Mouse (Mus musculus): ENCODE measurements around the gene Gm42688. TPM values are rescaled to one million over a fixed set of nuclear protein-coding genes. Genes with fewer than 3 reads are reported as not detected.
A peak's percentile ranks its signal among the peaks of the same experiment; 100 is the strongest.

The Gm42688 gene
- 1 to 10 TPM in 1 of 2 experiments, under 1 TPM in 1; 0.99 to 1.6 TPM for total RNA-seq (2021)

DNA sequence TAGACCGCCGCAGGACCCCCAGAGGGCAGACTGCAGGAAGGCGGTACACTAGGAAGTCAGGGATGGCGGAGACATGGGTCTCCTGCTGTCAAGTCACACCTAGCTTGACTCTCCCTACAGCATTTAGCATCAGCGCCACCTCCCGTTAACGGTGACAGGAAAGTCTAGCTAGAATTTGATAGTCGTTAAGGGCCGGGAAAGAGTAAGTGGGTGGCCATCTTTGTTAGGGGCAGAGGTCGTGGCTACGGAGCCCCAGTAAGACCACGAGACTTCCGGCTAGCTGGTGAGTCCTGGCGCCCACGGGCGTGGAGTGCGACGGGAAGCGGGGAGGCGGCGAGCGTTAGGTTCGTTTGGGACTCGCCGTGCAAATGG lies at the start of gene Gm42688, which contains the start of gene Ccdc142:
Gene Gm42688, plus strand, starts transcription at position 302 of the 372 bp plus-strand sequence.
Gene Ccdc142, plus strand, starts transcription at position 286 of the 372 bp plus-strand sequence.
- intact Hi-C loops (cut with DNase I) = loop anchor here (1.0 to 2.0 kb wide), 2 partner anchors 47 to 104 kb away; partner anchors contain the start of genes Aup1 and Htra2
- DNase-seq (ENCODE audit: low spot score) = peak; percentile 83

GRCm38 (mm10) chr6:83053136-83053960 lies 48.1 kb upstream of the Gm42688 start:
- no peak for DNase-seq (ENCODE audit: low spot score)
- intact Hi-C loops (cut with DNase I) = no loop called here

DNA sequence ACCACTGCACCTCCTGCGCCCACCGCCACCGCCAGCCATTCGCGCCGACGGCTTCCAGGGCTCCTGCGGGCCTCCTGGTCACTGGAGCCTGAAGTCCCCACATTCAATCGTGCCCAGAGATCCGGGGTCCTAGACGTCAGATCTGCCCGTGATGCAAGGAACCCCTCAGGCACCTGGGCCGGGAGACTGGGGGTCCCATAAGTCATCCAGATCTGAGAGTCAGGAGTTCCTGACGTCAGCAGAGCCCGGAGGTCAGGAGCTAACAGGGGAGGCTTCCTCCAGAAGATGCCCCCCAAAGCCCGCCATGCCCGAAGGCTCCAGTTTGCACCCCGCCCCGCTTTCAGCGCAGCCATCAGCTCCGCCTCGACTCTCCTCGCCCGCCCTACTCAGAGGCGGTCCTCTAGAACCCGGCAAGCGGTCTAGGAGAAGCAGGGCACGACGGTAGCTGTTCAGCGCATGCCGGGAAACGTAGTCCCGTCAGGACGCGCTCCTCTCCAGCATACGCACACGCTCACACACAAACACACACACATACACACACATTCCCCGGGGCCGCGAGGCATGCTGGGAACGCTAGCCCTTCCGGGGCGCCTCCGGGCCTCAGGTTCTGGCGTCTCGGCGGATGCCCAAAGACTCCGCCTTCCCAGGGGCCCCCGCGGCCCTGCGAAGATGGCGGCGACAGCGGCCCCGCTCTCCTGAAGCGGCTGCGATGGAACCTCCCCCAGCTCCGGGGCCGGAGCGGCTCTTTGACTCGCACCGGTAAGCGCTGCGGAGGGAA lies 47.2 kb upstream of the Gm42688 start, which contains the start of gene Aup1:
Gene Aup1, plus strand, starts transcription at position 448 of the 778 bp plus-strand sequence.
- DNase-seq (ENCODE audit: low spot score) = peak; percentile 94
- intact Hi-C loops (cut with DNase I) = loop anchor here (2.0 kb wide), 2 partner anchors 47 to 57 kb away; partner anchors contain the start of genes Ccdc142 and Gm42688

DNA sequence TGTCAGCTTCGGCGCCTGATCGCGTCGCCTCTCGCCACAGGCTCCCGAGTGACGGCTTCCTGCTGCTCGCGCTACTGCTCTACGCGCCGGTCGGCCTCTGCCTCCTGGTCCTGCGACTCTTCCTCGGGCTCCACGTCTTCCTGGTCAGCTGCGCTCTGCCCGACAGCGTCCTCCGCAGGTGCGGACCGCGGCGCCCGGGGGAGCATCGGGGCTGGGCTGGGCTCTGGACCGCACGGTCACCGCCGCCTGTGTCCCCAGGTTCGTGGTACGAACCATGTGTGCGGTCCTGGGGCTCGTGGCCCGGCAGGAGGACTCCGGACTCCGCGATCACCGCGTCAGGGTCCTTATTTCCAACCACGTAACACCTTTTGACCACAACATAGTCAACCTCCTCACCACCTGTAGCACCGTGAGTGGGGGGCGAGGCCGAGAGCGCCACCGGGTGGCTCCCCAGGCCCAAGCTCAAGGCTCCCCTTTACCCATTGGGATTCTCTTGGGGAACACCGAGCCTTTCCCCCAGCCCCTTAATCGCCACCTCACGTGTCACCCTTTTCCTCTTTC lies 46.5 kb upstream of the Gm42688 start, which contains the start of gene Htra2:
Gene Htra2, minus strand, starts transcription at position 403 of the 561 bp plus-strand sequence.
- DNase-seq (ENCODE audit: low spot score) = no peak
- intact Hi-C loops (cut with DNase I) = loop anchor here (2.0 kb wide), 2 partner anchors 46 to 58 kb away; partner anchors contain the start of genes Ccdc142 and Gm42688

GRCm38 (mm10) chr6:83057790-83058189 lies 43.6 kb upstream of the Gm42688 start, which contains the start of gene Dqx1:
Gene Dqx1, plus strand, starts transcription at chr6:83057844.
- intact Hi-C loops (cut with DNase I) = loop anchor here (2.0 kb wide), 1 partner anchor 15 kb away; no protein-coding TSS in a partner anchor
- DNase-seq (ENCODE audit: low spot score) = no peak

DNA sequence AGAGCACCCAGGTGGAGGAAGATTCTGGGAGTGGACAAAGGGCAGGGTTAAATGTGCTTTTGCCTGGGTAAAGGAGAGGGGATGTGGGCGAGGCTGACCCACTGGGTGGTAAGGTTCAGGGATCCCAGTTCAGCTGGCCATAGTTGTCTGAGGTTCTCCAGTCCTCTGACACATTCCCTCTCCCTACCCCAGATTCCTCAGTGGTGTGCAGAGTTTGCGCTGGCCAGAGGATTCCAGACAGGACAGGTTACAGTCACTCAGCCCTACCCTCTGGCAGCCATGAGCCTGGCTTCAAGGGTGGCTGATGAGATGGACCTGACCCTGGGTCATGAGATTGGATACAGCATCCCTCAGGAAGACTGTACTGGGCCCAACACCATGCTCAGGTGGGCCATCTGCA lies 42.7 kb upstream of the Gm42688 start:
- intact Hi-C loops (cut with DNase I) = loop anchor here (2.0 kb wide), 1 partner anchor 14 kb away; no protein-coding TSS in a partner anchor
- DNase-seq (ENCODE audit: low spot score) = no peak

GRCm38 (mm10) chr6:83065995-83066394 lies 35.4 kb upstream of the Gm42688 start:
- intact Hi-C loops (cut with DNase I) = loop anchor here (2.0 kb wide), 1 partner anchor 75 kb away; no protein-coding TSS in a partner anchor
- no peak for DNase-seq (ENCODE audit: low spot score)

DNA sequence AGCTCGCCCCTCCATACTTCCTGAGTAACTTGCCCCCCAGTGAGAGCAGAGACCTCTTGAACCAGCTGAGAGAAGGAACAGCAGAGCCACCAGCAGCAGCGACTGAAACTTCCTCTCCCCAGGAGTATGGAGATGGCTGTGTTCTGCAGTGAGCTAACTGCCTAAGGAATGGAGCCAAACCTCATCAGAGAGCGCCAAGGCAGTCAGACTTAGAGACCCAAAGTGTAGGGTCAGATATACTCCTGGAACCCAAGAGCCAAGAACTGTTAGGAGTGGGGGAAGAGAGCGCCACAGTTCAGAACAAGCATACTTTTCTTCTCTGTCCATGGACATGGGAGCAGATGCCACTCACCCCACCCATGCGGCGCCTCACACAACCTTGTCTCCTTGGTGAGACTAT lies 35.0 kb upstream of the Gm42688 start:
- DNase-seq (ENCODE audit: low spot score) = no peak
- intact Hi-C loops (cut with DNase I) = loop anchor here (2.0 kb wide), 1 partner anchor 76 kb away; no protein-coding TSS in a partner anchor

- intact Hi-C loops (cut with DNase I) = no loop called here
- no peak for DNase-seq (ENCODE audit: low spot score)
Observed at GRCm38 (mm10) chr6:83068221-83068620, 33.2 kb upstream of the Gm42688 start.

- intact Hi-C loops (cut with DNase I) = no loop called here
- no peak for DNase-seq (ENCODE audit: low spot score)
Observed at GRCm38 (mm10) chr6:83068706-83069487, 32.5 kb upstream of the Gm42688 start.

- no peak for DNase-seq (ENCODE audit: low spot score)
- intact Hi-C loops (cut with DNase I) = no loop called here
Observed at GRCm38 (mm10) chr6:83069488-83070246, 31.8 kb upstream of the Gm42688 start.

GRCm38 (mm10) chr6:83070247-83070310 lies 31.3 kb upstream of the Gm42688 start, which contains the start of gene Tlx2:
Gene Tlx2, minus strand, starts transcription at chr6:83070293.
- intact Hi-C loops (cut with DNase I) = no loop called here
- DNase-seq (ENCODE audit: low spot score) = no peak

- intact Hi-C loops (cut with DNase I) = no loop called here
- no peak for DNase-seq (ENCODE audit: low spot score)
Observed at GRCm38 (mm10) chr6:83070311-83071219, 30.9 kb upstream of the Gm42688 start.

- intact Hi-C loops (cut with DNase I) = no loop called here
Observed at GRCm38 (mm10) chr6:83071220-83071619, 30.2 kb upstream of the Gm42688 start.

GRCm38 (mm10) chr6:83074979-83075378 lies 26.4 kb upstream of the Gm42688 start:
- no peak for DNase-seq (ENCODE audit: low spot score)
- intact Hi-C loops (cut with DNase I) = no loop called here

More at GRCm38 (mm10) chr6:83071220-83071619, 30.2 kb upstream of the Gm42688 start:
- DNase-seq (ENCODE audit: low spot score) = no peak

DNA sequence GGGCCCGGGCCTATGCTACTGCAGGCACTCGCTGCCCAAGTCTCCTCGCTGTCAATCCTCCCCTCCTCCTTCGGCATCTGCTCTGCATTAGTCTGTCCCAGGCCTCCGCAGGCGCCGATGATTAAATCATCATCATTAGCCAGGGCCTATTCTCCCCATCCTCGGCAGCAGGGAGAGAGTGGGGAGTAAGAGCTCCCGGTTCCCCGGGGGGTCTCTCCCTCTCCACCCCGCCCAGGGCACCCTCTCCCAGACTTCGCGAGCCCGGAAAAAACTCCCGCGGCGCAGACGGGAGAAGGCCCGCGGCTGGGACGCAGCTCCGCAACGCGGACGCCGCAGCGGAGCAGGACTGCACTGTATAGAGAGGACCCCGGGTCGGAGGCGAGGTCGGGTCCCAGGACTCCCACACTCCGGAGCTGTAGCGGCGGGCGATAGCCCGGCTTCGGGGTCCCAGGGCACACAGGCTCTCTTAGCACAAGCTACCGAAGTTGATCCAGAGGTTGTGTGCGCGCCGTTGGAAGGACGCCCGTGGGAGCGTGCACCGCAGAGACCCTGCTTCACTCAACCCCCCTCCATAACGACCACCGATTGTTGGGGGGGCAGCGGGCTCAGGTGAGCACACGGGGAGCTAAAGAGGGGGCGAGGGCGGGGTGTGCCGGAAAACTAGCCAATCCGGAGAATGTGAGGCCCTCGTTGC lies 23.6 kb upstream of the Gm42688 start, which contains the start of gene Pcgf1:
Gene Pcgf1, plus strand, starts transcription at position 240 of the 694 bp plus-strand sequence.
- intact Hi-C loops (cut with DNase I) = loop anchor here (2.0 kb wide), 1 partner anchor 81 kb away; no protein-coding TSS in a partner anchor
- no peak for DNase-seq (ENCODE audit: low spot score)

- DNase-seq (ENCODE audit: low spot score) = peak; percentile 98
- intact Hi-C loops (cut with DNase I) = no loop called here
Observed at GRCm38 (mm10) chr6:83078324-83078858, 23.0 kb upstream of the Gm42688 start.
